Mouse (Mus musculus): ENCODE measurements at regions not wholly inside any gene's neighbourhood (a gene's known extent, or its start where the extent isn't known, plus 50 kb on each side); places are given as distances from the start of the nearest gene placed in this dataset.
A peak's percentile ranks its signal among the peaks of the same experiment; 100 is the strongest.

- H3K27me3 ChIP-seq (replicated peaks), result peaks cover 46% of the 10 kb centered on the region
- 59% methylated on average over 8 of the region's 8 CpGs for WGBS
- no peak for ATAC-seq (ENCODE audit: insufficient number of reproducible peaks, low FRiP score)
Observed at GRCm38 (mm10) chr19:60148313-60148965, 78.1 kb downstream of the Fam204a start.

DNA sequence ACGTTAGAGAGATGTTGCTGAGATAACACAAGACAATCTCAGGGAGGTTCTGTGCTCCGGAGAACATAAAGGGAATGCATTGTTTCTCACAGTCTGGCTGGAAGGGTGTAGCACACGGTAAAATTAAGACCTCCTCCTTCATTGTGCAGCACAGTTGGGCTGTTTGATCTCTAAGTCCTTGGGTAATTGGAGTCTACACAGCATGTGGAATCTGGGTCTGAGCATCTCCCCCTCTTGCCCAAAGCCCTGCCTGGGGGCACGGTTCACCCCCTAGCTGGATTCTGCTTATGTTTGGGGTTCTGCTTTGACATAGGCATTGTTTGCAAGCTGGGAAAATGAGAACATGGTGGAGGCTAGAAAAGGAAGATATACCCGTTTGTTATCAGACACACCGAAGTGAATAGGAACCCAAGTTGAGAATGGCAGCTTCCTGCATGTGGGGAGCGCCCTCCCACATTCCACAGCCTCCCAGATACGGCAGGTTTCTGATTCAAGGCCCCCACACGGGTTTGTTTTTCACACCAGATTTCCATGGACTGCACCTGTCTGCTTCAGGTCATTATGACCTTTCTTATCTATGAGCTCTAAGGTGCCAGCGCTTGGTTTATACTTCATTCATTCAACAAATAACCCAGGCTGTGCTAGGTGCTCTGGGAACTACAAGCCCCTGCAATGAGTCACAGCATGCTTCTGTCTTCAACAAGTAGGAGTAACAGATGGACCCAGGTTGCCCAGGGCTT lies 79.9 kb downstream of the Fam204a start:
- Histone ChIP-seq H3K4me3 (no peak overlapping the region), H3K4me1 (replicated peaks) (no peaks in the 10 kb centered on the region), H3K27me3 (replicated peaks) (peaks cover 60% of the 10 kb centered on the region), H3K27ac (ENCODE audit: poor library complexity, severe bottlenecking) (no peak overlapping the region), H3K4me2 (no peak overlapping the region), H3K9me3 (replicated peaks) (no peaks in the 10 kb centered on the region), H3K36me3 (no peaks in the 10 kb centered on the region), H3K9ac (no peak overlapping the region)
- ATAC-seq (ENCODE audit: insufficient number of reproducible peaks, low FRiP score), result no peak
- 36% methylated on average over 10 of the region's 10 CpGs for WGBS

More at GRCm38 (mm10) chr19:60148313-60148965, 78.1 kb downstream of the Fam204a start:
- Histone ChIP-seq H3K4me3 (no peak overlapping the region), H3K27ac (ENCODE audit: poor library complexity, severe bottlenecking) (no peak overlapping the region), H3K4me2 (no peak overlapping the region), H3K9me3 (replicated peaks) (no peaks in the 10 kb centered on the region), H3K36me3 (no peaks in the 10 kb centered on the region), H3K9ac (no peak overlapping the region), H3K4me1 (replicated peaks) (no peaks in the 10 kb centered on the region)

- peaks cover 64% of the 10 kb centered on the region for H3K27me3 ChIP-seq (replicated peaks)
- no peak for ATAC-seq (ENCODE audit: insufficient number of reproducible peaks, low FRiP score)
- WGBS, result 79% methylated on average over 5 of the region's 5 CpGs
Observed at GRCm38 (mm10) chr19:60145242-60145641, 81.3 kb downstream of the Fam204a start.

DNA sequence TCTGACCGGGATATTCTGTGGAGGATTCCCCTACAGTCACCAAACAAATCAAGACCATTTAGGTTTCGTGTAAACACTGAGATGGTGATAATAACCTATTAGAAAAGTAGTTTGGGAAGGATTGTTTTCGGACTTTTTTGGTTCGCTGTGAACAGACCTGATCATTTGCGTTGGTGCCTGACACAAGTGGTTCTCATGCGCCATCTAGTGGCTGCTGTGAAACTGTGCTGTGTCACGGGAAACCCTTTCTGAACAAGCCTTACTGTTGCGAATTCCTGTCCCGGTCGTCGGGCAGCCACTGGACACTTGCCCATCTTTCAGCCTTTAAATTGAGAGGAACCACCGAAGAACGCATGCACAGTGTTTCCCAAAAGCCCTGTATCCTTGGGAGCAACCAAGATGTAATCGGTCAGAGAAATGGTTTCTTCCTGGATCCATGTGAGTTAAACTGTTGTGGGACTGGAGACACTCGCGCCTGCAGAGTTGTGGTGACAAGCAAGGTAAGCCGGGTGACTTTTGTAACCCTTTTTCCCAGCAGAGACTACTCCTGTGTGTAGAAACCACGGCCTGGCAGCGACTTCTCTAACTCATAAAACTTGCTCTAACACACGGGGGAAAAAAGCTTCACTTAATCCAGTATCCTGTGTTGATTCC lies 82.0 kb downstream of the Fam204a start:
- Histone ChIP-seq H3K27ac (ENCODE audit: poor library complexity, severe bottlenecking) (no peak overlapping the region), H3K4me2 (peak overlapping the region; percentile 66), H3K9me3 (replicated peaks) (no peaks in the 10 kb centered on the region), H3K4me1 (replicated peaks) (no peaks in the 10 kb centered on the region), H3K27me3 (replicated peaks) (peaks cover 61% of the 10 kb centered on the region), H3K9ac (0 out of 2 replicates have a peak overlapping the region, but pooled peaks have one; percentile 6), H3K4me3 (peak overlapping the region; percentile 31), H3K36me3 (no peaks in the 10 kb centered on the region)
- 9% methylated on average over 20 of the region's 20 CpGs for WGBS
- ATAC-seq (ENCODE audit: insufficient number of reproducible peaks, low FRiP score), result no peak

More at GRCm38 (mm10) chr19:60145242-60145641, 81.3 kb downstream of the Fam204a start:
- Histone ChIP-seq H3K4me3 (no peak overlapping the region), H3K4me1 (replicated peaks) (no peaks in the 10 kb centered on the region), H3K4me2 (no peak overlapping the region), H3K36me3 (no peaks in the 10 kb centered on the region), H3K27ac (ENCODE audit: poor library complexity, severe bottlenecking) (no peak overlapping the region), H3K9ac (no peak overlapping the region), H3K9me3 (replicated peaks) (no peaks in the 10 kb centered on the region)

GRCm38 (mm10) chr19:60138881-60139280 lies 87.6 kb downstream of the Fam204a start:
- H3K27me3 ChIP-seq (replicated peaks), result peaks cover 22% of the 10 kb centered on the region
- H3K36me3 ChIP-seq, result no peaks in the 10 kb centered on the region
- WGBS, result 48% methylated on average over 2 of the region's 2 CpGs
- no peak overlapping the region for H3K9ac ChIP-seq
- H3K9me3 ChIP-seq (replicated peaks), result no peaks in the 10 kb centered on the region
- no peaks in the 10 kb centered on the region for H3K4me1 ChIP-seq (replicated peaks)
- no peak overlapping the region for H3K4me2 ChIP-seq
- H3K4me3 ChIP-seq, result no peak overlapping the region
- no peak for ATAC-seq (ENCODE audit: insufficient number of reproducible peaks, low FRiP score)
- no peak overlapping the region for H3K27ac ChIP-seq (ENCODE audit: poor library complexity, severe bottlenecking)

DNA sequence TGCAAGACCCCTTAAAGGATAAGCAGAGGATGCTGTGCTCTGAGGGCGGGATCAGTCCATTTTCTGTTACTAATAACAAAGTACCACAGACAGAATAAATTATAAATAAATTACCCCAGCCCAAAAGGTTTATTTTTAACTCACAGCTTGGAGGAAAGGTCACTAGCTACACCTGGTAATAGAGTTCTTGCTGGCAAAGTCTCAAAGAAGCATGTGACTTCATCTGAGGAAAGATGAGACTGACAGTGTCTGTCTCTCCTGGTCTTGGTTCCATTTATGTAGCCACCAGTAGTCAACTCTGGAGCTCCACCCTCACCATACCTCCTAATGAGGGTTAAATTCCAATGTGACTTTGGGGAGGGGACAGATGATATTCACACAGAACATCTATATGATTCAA lies 90.0 kb downstream of the Fam204a start:
- no peak overlapping the region for H3K27ac ChIP-seq (ENCODE audit: poor library complexity, severe bottlenecking)
- peaks cover 8% of the 10 kb centered on the region; the same call in 1 of the 2 replicates for H3K27me3 ChIP-seq (replicated peaks)
- H3K9me3 ChIP-seq (replicated peaks), result no peaks in the 10 kb centered on the region
- H3K36me3 ChIP-seq, result no peaks in the 10 kb centered on the region
- H3K4me3 ChIP-seq, result no peak overlapping the region
- H3K9ac ChIP-seq, result no peak overlapping the region
- ATAC-seq (ENCODE audit: insufficient number of reproducible peaks, low FRiP score), result no peak
- no peaks in the 10 kb centered on the region for H3K4me1 ChIP-seq (replicated peaks)
- no peak overlapping the region for H3K4me2 ChIP-seq
- 79% methylated on average over 1 of the region's 1 CpGs for WGBS

GRCm38 (mm10) chr19:60134447-60135328 lies 91.8 kb downstream of the Fam204a start:
- H3K4me2 ChIP-seq, result no peak overlapping the region
- no peaks in the 10 kb centered on the region for H3K9me3 ChIP-seq (replicated peaks)
- 49% methylated on average over 4 of the region's 4 CpGs for WGBS
- ATAC-seq (ENCODE audit: insufficient number of reproducible peaks, low FRiP score), result no peak
- H3K36me3 ChIP-seq, result no peaks in the 10 kb centered on the region
- no peak overlapping the region for H3K27ac ChIP-seq (ENCODE audit: poor library complexity, severe bottlenecking)
- H3K9ac ChIP-seq, result no peak overlapping the region
- no peaks in the 10 kb centered on the region for H3K4me1 ChIP-seq (replicated peaks)
- 0 out of 2 replicates have a peak, but pooled peaks cover 4% of the 10 kb centered on the region for H3K27me3 ChIP-seq (replicated peaks)
- no peak overlapping the region for H3K4me3 ChIP-seq

- WGBS, result 77% methylated on average over 2 of the region's 2 CpGs
Observed at GRCm38 (mm10) chr19:60129635-60130034, 96.9 kb downstream of the Fam204a start.

DNA sequence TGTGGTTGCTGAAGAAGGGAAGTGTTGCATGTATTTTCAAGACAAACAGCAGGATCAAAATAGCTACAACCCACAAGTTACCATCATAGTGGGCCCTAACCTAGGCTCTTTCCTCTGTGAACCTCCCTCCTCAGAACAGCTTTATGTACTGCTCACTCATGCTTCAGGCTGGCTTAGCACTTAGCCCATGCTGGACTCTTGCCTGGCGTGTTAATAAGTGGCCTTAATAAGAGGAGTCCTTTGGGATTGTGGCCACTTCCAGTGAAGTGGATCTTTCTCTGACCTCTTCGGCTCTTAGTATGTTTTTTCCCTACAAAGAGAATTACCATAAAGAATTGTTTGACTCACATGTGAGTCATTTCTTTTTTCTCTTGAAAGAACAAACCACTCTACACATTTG lies 101.9 kb downstream of the Fam204a start:
- ATAC-seq (ENCODE audit: insufficient number of reproducible peaks, low FRiP score), result no peak
- Histone ChIP-seq H3K27me3 (replicated peaks) (no peaks in the 10 kb centered on the region), H3K27ac (ENCODE audit: poor library complexity, severe bottlenecking) (no peak overlapping the region), H3K36me3 (no peaks in the 10 kb centered on the region), H3K4me2 (no peak overlapping the region), H3K9ac (no peak overlapping the region), H3K4me3 (no peak overlapping the region), H3K9me3 (replicated peaks) (no peaks in the 10 kb centered on the region), H3K4me1 (replicated peaks) (no peaks in the 10 kb centered on the region)
- 77% methylated on average over 2 of the region's 2 CpGs for WGBS

More at GRCm38 (mm10) chr19:60129635-60130034, 96.9 kb downstream of the Fam204a start:
- Histone ChIP-seq H3K27me3 (replicated peaks) (no peaks in the 10 kb centered on the region), H3K36me3 (no peaks in the 10 kb centered on the region), H3K27ac (ENCODE audit: poor library complexity, severe bottlenecking) (no peak overlapping the region), H3K9ac (no peak overlapping the region), H3K4me2 (no peak overlapping the region), H3K4me1 (replicated peaks) (no peaks in the 10 kb centered on the region), H3K9me3 (replicated peaks) (no peaks in the 10 kb centered on the region), H3K4me3 (no peak overlapping the region)
- no peak for ATAC-seq (ENCODE audit: insufficient number of reproducible peaks, low FRiP score)

DNA sequence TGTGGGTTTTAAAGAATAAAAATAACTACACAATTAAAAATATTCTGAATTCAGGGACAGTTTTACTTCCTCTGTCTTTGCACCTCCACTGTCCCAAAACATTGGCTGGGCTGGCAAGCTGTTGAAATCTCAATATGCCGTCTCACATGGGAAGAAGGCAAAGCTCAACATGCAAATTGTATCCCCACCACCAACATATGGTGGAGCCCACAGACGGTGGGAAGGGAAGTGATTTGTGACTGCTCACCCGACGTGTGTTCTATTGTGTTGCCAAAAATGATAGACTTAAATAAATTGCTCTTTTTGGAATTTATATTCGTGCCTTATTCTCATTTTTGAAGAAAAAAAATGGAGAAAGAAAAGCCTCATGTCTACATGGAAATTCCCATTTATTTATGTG lies 105.6 kb downstream of the Fam204a start:
- H3K27me3 ChIP-seq (replicated peaks), result no peaks in the 10 kb centered on the region
- ATAC-seq (ENCODE audit: insufficient number of reproducible peaks, low FRiP score), result no peak
- WGBS, result 78% methylated on average over 5 of the region's 5 CpGs
- no peak overlapping the region for H3K4me3 ChIP-seq
- H3K36me3 ChIP-seq, result no peaks in the 10 kb centered on the region
- no peak overlapping the region for H3K9ac ChIP-seq
- no peaks in the 10 kb centered on the region for H3K9me3 ChIP-seq (replicated peaks)
- H3K4me2 ChIP-seq, result no peak overlapping the region
- no peak overlapping the region for H3K27ac ChIP-seq (ENCODE audit: poor library complexity, severe bottlenecking)
- no peaks in the 10 kb centered on the region for H3K4me1 ChIP-seq (replicated peaks)

Data from heart, embryonic 12.5 days (tissue).